Mouse (Mus musculus) cerebellum, adult 2 months (tissue): ENCODE results near the gene Pecr.

Source experiments
- CTCF ChIP-seq: fragments of 200-500 bp; IDR thresholded peaks from 2 replicates; pipeline ENCODE4 v1.5.1; 2011; ENCODE audit warnings: low read depth, mild to moderate bottlenecking, control low read depth, low read length, moderate library complexity, borderline replicate concordance; ENCODE audit not compliant: insufficient read depth
- POLR2A ChIP-seq: fragments of 200-500 bp; IDR thresholded peaks from 2 replicates; pipeline ENCODE4 v1.6.1; 2011; ENCODE audit warnings: low read length, control low read depth, borderline replicate concordance; ENCODE audit not compliant: insufficient read depth

DNA sequence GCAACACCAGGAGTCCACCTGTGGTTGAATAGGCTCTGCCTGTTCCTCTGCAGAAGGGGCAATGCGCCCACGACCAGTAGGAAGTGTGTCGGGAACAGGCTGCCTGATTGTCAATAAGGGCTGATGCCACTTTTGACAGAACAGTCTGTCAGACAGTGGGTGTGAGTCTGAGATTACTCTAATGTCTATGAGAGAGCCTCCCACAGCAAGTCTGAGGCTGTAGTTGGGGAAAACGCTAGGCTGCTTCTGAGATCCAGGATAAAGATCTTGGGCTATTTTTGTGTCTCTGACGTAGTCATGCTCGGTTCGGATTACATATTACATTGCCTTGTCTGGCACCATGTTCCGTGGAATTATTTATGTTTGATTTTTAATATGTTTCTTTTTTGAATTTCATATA, 11.6 kb upstream of the Pecr start:
- TF ChIP-seq CTCF: no peak
- TF ChIP-seq POLR2A: no peak
